Mouse (Mus musculus) cerebellum, adult 2 months (tissue): Measurements from ENCODE around the gene Ank2.

Experiments used
- CTCF ChIP-seq: fragments of 200-500 bp; IDR thresholded peaks from 2 replicates; pipeline ENCODE4 v1.5.1; 2011; ENCODE audit warnings: low read depth, mild to moderate bottlenecking, control low read depth, low read length, moderate library complexity, borderline replicate concordance; ENCODE audit not compliant: insufficient read depth
- POLR2A ChIP-seq: fragments of 200-500 bp; IDR thresholded peaks from 2 replicates; pipeline ENCODE4 v1.6.1; 2011; ENCODE audit warnings: low read length, control low read depth, borderline replicate concordance; ENCODE audit not compliant: insufficient read depth

GRCm38 (mm10) chr3:127463165-127463564, 36.0 kb downstream of the Ank2 start:
- TF ChIP-seq CTCF (no peak), POLR2A (no peak)
